Comparison of ENCODE assay signal across 12 mouse cellular contexts in genomic region chr8:104313311-104313710, GRCm38 (mm10). TPM values are rescaled to one million over a fixed set of nuclear protein-coding genes. Genes with fewer than 3 reads are reported as not detected.
DNase-seq lines count a peak whose midpoint lies in the region; ATAC-seq lines count a peak whose summit lies in the region.
"Had no signal": no experiment of that assay in that cellular context is flagged by ENCODE, and none has a peak within 500 bp of the region (broad histone marks: within the 10 kb centered on the region; RNA-seq: fewer than 3 reads in every experiment).

No protein-coding gene starts in this region.

- intact Hi-C loops in left cerebral cortex, postnatal 4 days (cut with DNase I) = no loop called here
- intact Hi-C loops in left cerebral cortex, postnatal 36 days (cut with DNase I) = no loop called here

- no peak for ATAC-seq in megakaryocyte, adult 5-6 weeks (ENCODE audit: poor library complexity, severe bottlenecking)
- ATAC-seq: forebrain, embryonic 15.5 days had no signal

- peak; percentile 85 for DNase-seq in heart, adult 11 months
- no peak for DNase-seq in heart, adult 8-10 months (ENCODE audit: low spot score)
- DNase-seq in left cerebral cortex, postnatal 4 days = peak; percentile 10
- DNase-seq in left cerebral cortex, postnatal 36 days (ENCODE audit: low spot score in 2 of 2) = no peak
- peak; percentile 14 for DNase-seq in fibroblast of lung, adult 2 months (ENCODE audit: low read depth)
- DNase-seq in lung, postnatal 36 days = peak; percentile 63
- no peak for DNase-seq in right cerebral cortex, postnatal 4 days
- DNase-seq: cerebellum, adult 18-20 months; layer of hippocampus, postnatal 36 days had no signal

RNA-seq across cellular contexts. Expression of gene Cmtm1, which starts 3.4 kb away (rescaled TPM):
- total RNA-seq in heart, adult 8-10 months (2022) = under 1 TPM in 1 of 4 experiments, not detected in 3; 0.28 TPM
- total RNA-seq in left cerebral cortex, postnatal 4 days (2021) = not detected
- not detected for total RNA-seq in left cerebral cortex, postnatal 36 days (2021)
- total RNA-seq in megakaryocyte, adult 5-6 weeks (2015) = not detected in 2 replicates
- not detected in 2 replicates for total RNA-seq in megakaryocyte, adult 5-6 weeks (2017)
- total RNA-seq: adrenal gland, postnatal 36 days; layer of hippocampus, postnatal 36 days had no signal

RNA-seq across cellular contexts. Expression of gene Gm45711, which starts 3.4 kb away (rescaled TPM):
- not detected for total RNA-seq in heart, adult 8-10 months (2022)
- total RNA-seq in left cerebral cortex, postnatal 4 days (2021) = not detected
- not detected for total RNA-seq in left cerebral cortex, postnatal 36 days (2021)
- total RNA-seq in megakaryocyte, adult 5-6 weeks (2015) = not detected in 2 replicates
- not detected in 2 replicates for total RNA-seq in megakaryocyte, adult 5-6 weeks (2017)
- total RNA-seq: adrenal gland, postnatal 36 days; layer of hippocampus, postnatal 36 days had no signal

RNA-seq across cellular contexts. Expression of gene Gm11020, which starts 8.1 kb away (rescaled TPM):
- not detected for total RNA-seq in heart, adult 8-10 months (2022)
- total RNA-seq in left cerebral cortex, postnatal 4 days (2021) = not detected
- not detected for total RNA-seq in left cerebral cortex, postnatal 36 days (2021)
- not detected in 2 replicates for total RNA-seq in megakaryocyte, adult 5-6 weeks (2015)
- total RNA-seq in megakaryocyte, adult 5-6 weeks (2017) = not detected in 2 replicates
- total RNA-seq: adrenal gland, postnatal 36 days; layer of hippocampus, postnatal 36 days had no signal

RNA-seq across cellular contexts. Expression of gene Cmtm2b, which starts 8.7 kb away (rescaled TPM):
- total RNA-seq in heart, adult 8-10 months (2022) = not detected
- not detected for total RNA-seq in left cerebral cortex, postnatal 4 days (2021)
- not detected for total RNA-seq in left cerebral cortex, postnatal 36 days (2021)
- total RNA-seq in megakaryocyte, adult 5-6 weeks (2015) = not detected in 2 replicates
- not detected in 2 replicates for total RNA-seq in megakaryocyte, adult 5-6 weeks (2017)
- total RNA-seq: layer of hippocampus, postnatal 36 days had no signal

RNA-seq across cellular contexts. Expression of gene Cmtm2a, which starts 20.3 kb away (rescaled TPM):
- not detected for total RNA-seq in heart, adult 8-10 months (2022)
- total RNA-seq in left cerebral cortex, postnatal 4 days (2021) = not detected
- not detected for total RNA-seq in left cerebral cortex, postnatal 36 days (2021)
- total RNA-seq in megakaryocyte, adult 5-6 weeks (2015) = not detected in 2 replicates
- total RNA-seq in megakaryocyte, adult 5-6 weeks (2017) = not detected in 2 replicates
- total RNA-seq: layer of hippocampus, postnatal 36 days had no signal

Comparison
In these comparisons a context has a peak if more than half of its experiments do, and no peak if none do; other contexts are left out.
1. DNase-seq: peak in heart, adult 11 months (single experiment), left cerebral cortex, postnatal 4 days (single experiment), fibroblast of lung, adult 2 months (single experiment) and lung, postnatal 36 days (single experiment); none in heart, adult 8-10 months (single experiment), left cerebral cortex, postnatal 36 days (0 of 2) and right cerebral cortex, postnatal 4 days (single experiment).